Mouse (Mus musculus): ENCODE results near the gene Cct4. TPM values are rescaled to one million over a fixed set of nuclear protein-coding genes. Genes with fewer than 3 reads are reported as not detected.
A peak's percentile ranks its signal among the peaks of the same experiment; 100 is the strongest.

The Cct4 gene
- polyA plus RNA-seq, 1 experiment, result 144 TPM

DNA sequence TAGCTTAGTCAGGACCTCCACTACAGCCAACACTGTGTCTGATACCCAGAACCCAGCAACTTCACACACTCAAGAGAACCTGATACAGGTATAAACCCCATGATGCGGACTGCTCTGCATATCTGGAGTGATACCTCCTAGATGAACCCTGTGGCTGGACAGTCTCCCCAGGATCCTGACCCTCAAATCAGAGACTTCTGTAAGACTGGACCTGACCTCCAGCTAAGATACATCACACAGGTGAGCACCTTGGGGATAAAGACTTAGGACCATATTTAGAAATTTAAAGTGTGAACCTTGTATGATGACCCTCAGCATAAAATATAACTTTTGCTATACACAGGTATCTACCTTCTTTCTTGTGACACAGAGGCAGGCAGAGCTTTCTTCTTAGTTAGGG lies 19.8 kb upstream of the Cct4 start:
- TF ChIP-seq MYOD1 (IDR thresholded peaks at IDR 0.05; ENCODE audit: control insufficient read depth, insufficient read length, low read depth), result no peak
- no peak for TF ChIP-seq CTCF (IDR thresholded peaks at IDR 0.05; ENCODE audit: control insufficient read depth, insufficient read depth, insufficient read length)
- TF ChIP-seq MAX (IDR thresholded peaks at IDR 0.05), result no peak
- TF ChIP-seq MYOG (IDR thresholded peaks at IDR 0.05; ENCODE audit: control insufficient read depth, extremely low read depth, insufficient read length), result no peak
- no peak for TF ChIP-seq FOSL1 (IDR thresholded peaks at IDR 0.05; ENCODE audit: insufficient read depth, low read length, poor library complexity, severe bottlenecking)
- no peak for TF ChIP-seq CEBPB (IDR thresholded peaks at IDR 0.05; ENCODE audit: low read depth)
- TF ChIP-seq USF1 (IDR thresholded peaks at IDR 0.05; ENCODE audit: low read depth), result no peak
- Histone ChIP-seq H3ac (ENCODE audit: control insufficient read depth, insufficient read length, low read depth) (no peak overlapping the region), H3K36me3 (ENCODE audit: control insufficient read depth, insufficient read depth) (peaks cover 1% of the 10 kb centered on the region), H3K27me3 (ENCODE audit: control insufficient read depth, insufficient read depth, insufficient read length) (no peaks in the 10 kb centered on the region), H3K79me3 (ENCODE audit: low read depth) (peaks cover 47% of the 10 kb centered on the region), H3K79me2 (ENCODE audit: control insufficient read depth, insufficient read depth) (peaks cover 91% of the 10 kb centered on the region), H3K4me3 (ENCODE audit: insufficient read depth, poor library complexity, severe bottlenecking) (no peak overlapping the region)

DNA sequence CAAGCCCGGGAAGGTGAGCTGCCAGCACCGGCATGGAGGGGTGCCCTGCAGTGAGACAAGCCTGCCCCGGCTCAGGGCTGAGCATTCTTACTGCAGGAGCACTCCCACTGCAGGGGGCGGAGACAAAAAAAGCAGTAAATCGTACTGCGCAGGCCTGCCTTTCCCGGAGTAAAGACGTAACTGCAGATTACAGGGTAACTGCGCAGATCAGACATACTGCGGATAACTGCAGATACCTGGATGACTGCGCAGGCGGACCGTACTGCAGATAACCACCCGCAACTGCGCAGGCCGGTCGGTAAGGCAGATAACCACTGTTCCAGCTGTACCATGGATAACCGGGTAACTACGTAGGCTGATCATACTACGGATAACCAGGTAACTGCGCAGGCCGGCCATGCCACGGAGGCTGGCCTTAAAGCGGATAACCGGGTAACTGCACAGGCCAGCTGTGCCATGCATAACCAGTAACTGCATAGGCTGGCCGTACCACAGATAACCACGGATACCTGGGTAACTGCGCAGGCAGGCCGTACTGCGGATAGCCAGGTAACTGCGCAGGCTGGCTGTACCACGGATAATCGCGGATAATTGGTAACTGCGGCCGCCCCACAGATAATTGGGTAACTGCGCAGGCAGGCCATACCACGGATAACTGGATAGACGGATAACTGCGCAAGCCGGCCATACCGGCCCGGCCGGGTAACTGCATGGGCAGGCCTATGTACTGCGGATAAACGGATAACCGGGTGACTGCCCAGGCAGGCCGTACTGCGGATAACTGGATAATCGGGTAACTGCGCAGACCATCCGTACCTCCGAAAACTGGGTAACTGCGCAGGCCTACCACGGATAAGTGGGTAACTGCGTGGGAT lies 18.2 kb upstream of the Cct4 start, which contains the start of gene Zrsr1:
Zrsr1 (plus strand) TSS at position 171 of the 875 bp plus-strand sequence.
- Histone ChIP-seq H3K79me2 (ENCODE audit: control insufficient read depth, insufficient read depth) (peaks cover 92% of the 10 kb centered on the region), H3K79me3 (ENCODE audit: low read depth) (peaks cover 54% of the 10 kb centered on the region), H3K27me3 (ENCODE audit: control insufficient read depth, insufficient read depth, insufficient read length) (no peaks in the 10 kb centered on the region), H3K36me3 (ENCODE audit: control insufficient read depth, insufficient read depth) (peaks cover 11% of the 10 kb centered on the region), H3K4me3 (ENCODE audit: insufficient read depth, poor library complexity, severe bottlenecking) (peak within 1 kb of the TSS; percentile 50), H3ac (ENCODE audit: control insufficient read depth, insufficient read length, low read depth) (peak within 1 kb of the TSS; percentile 86)
- TF ChIP-seq CEBPB (IDR thresholded peaks at IDR 0.05; ENCODE audit: low read depth), result no peak
- TF ChIP-seq MYOG (IDR thresholded peaks at IDR 0.05; ENCODE audit: control insufficient read depth, extremely low read depth, insufficient read length), result no peak
- TF ChIP-seq USF1 (IDR thresholded peaks at IDR 0.05; ENCODE audit: low read depth), result no peak
- TF ChIP-seq MYOD1 (IDR thresholded peaks at IDR 0.05; ENCODE audit: control insufficient read depth, insufficient read length, low read depth), result no peak
- no peak for TF ChIP-seq FOSL1 (IDR thresholded peaks at IDR 0.05; ENCODE audit: insufficient read depth, low read length, poor library complexity, severe bottlenecking)
- TF ChIP-seq CTCF (IDR thresholded peaks at IDR 0.05; ENCODE audit: control insufficient read depth, insufficient read depth, insufficient read length), result no peak
- TF ChIP-seq MAX (IDR thresholded peaks at IDR 0.05), result no peak

DNA sequence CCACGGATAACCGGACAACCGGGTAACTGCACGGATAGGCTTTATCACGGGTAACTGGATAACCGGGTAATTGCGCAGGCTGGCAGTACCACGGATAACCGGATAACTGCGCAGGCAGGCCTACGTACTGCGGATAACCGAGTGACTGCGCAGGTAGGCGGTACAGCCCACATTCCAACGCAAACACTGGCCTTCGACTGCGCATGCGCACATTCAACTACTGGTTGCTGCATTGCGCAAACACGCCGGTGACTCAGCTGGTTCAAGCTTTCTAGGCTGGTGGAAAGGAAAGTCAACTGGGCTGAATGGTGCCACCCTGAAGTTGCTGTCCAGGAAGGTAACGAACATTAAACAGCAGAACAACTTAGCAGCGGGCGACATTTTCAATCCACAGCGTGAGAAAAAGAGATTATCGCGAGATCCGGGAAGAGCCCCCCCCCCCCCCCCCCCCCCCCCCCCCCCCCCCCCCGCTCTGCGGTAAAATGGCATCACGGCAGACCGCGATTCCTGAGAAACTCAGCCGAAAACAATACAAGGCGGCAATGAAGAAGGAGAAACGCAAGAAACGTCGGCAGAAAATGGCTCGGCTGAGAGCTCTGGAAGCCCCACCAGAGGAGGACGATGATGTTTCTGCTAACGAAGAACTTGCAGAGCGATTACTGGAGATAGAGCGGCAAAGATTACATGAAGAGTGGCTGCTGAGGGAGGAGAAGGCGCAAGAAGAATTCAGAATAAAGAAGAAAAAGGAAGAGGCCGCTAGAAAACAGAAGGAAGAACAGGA lies 17.4 kb upstream of the Cct4 start:
- Histone ChIP-seq H3K79me3 (ENCODE audit: low read depth) (peaks cover 57% of the 10 kb centered on the region), H3ac (ENCODE audit: control insufficient read depth, insufficient read length, low read depth) (peak overlapping the region; percentile 86), H3K79me2 (ENCODE audit: control insufficient read depth, insufficient read depth) (peaks cover 93% of the 10 kb centered on the region), H3K27me3 (ENCODE audit: control insufficient read depth, insufficient read depth, insufficient read length) (no peaks in the 10 kb centered on the region), H3K36me3 (ENCODE audit: control insufficient read depth, insufficient read depth) (peaks cover 17% of the 10 kb centered on the region), H3K4me3 (ENCODE audit: insufficient read depth, poor library complexity, severe bottlenecking) (peak overlapping the region; percentile 50)
- TF ChIP-seq MYOD1 (IDR thresholded peaks at IDR 0.05; ENCODE audit: control insufficient read depth, insufficient read length, low read depth) (no peak), CEBPB (IDR thresholded peaks at IDR 0.05; ENCODE audit: low read depth) (peak; percentile 98), MAX (IDR thresholded peaks at IDR 0.05) (peak; percentile 10)

DNA sequence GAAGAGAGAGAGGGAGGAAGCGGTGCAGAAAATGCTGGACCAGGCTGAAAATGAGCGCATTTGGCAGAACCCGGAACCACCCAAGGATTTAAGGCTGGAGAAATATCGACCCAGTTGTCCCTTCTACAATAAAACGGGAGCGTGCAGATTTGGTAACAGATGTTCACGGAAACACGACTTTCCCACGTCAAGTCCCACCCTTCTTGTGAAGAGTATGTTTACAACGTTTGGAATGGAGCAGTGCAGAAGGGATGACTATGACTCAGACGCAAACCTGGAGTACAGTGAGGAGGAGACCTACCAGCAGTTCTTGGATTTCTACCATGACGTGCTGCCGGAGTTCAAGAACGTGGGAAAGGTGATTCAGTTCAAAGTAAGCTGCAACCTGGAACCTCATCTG lies 16.7 kb upstream of the Cct4 start:
- H3K36me3 ChIP-seq (ENCODE audit: control insufficient read depth, insufficient read depth), result peaks cover 22% of the 10 kb centered on the region
- TF ChIP-seq USF1 (IDR thresholded peaks at IDR 0.05; ENCODE audit: low read depth) (no peak), FOSL1 (IDR thresholded peaks at IDR 0.05; ENCODE audit: insufficient read depth, low read length, poor library complexity, severe bottlenecking) (no peak), MAX (IDR thresholded peaks at IDR 0.05) (no peak), CEBPB (IDR thresholded peaks at IDR 0.05; ENCODE audit: low read depth) (no peak), MYOD1 (IDR thresholded peaks at IDR 0.05; ENCODE audit: control insufficient read depth, insufficient read length, low read depth) (no peak), CTCF (IDR thresholded peaks at IDR 0.05; ENCODE audit: control insufficient read depth, insufficient read depth, insufficient read length) (no peak), MYOG (IDR thresholded peaks at IDR 0.05; ENCODE audit: control insufficient read depth, extremely low read depth, insufficient read length) (no peak)
- H3K4me3 ChIP-seq (ENCODE audit: insufficient read depth, poor library complexity, severe bottlenecking), result peak overlapping the region; percentile 50

DNA sequence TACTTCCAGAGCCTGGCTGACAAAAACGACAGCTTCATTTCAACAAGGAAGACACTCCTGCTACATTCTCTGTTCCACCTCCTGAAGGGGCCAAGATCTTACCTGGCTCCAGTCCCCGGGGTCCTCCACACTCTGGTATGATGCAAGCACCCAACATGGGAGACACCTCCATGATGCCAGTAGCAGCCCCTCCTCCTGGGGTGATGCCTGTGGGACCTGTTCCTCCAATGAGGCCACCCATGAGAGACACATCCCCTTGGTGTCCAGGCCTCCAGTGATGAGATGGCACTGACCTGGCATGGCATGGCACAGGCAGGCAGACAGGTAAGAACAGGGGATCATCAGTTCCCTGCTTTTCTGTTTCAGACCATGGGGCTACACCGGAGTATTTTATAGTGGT lies 12.1 kb upstream of the Cct4 start:
- no peak overlapping the region for H3ac ChIP-seq (ENCODE audit: control insufficient read depth, insufficient read length, low read depth)
- H3K4me3 ChIP-seq (ENCODE audit: insufficient read depth, poor library complexity, severe bottlenecking), result no peak overlapping the region
- peaks cover 72% of the 10 kb centered on the region for H3K79me3 ChIP-seq (ENCODE audit: low read depth)
- no peaks in the 10 kb centered on the region for H3K27me3 ChIP-seq (ENCODE audit: control insufficient read depth, insufficient read depth, insufficient read length)
- H3K36me3 ChIP-seq (ENCODE audit: control insufficient read depth, insufficient read depth), result peaks cover 29% of the 10 kb centered on the region
- peaks cover 87% of the 10 kb centered on the region for H3K79me2 ChIP-seq (ENCODE audit: control insufficient read depth, insufficient read depth)
- TF ChIP-seq CTCF (IDR thresholded peaks at IDR 0.05; ENCODE audit: control insufficient read depth, insufficient read depth, insufficient read length) (no peak), CEBPB (IDR thresholded peaks at IDR 0.05; ENCODE audit: low read depth) (no peak), USF1 (IDR thresholded peaks at IDR 0.05; ENCODE audit: low read depth) (no peak), MAX (IDR thresholded peaks at IDR 0.05) (no peak), MYOD1 (IDR thresholded peaks at IDR 0.05; ENCODE audit: control insufficient read depth, insufficient read length, low read depth) (no peak)

More for the DNA sequence above, 16.7 kb upstream of the Cct4 start:
- Histone ChIP-seq H3K79me2 (ENCODE audit: control insufficient read depth, insufficient read depth) (peaks cover 96% of the 10 kb centered on the region), H3K27me3 (ENCODE audit: control insufficient read depth, insufficient read depth, insufficient read length) (no peaks in the 10 kb centered on the region), H3K79me3 (ENCODE audit: low read depth) (peaks cover 63% of the 10 kb centered on the region), H3ac (ENCODE audit: control insufficient read depth, insufficient read length, low read depth) (peak overlapping the region; percentile 24)

Measured in C2C12 (cell line).